Mouse (Mus musculus) frontal cortex, postnatal 25 days (tissue): Measurements from ENCODE around the gene Rela.

Experiments
- DNase-seq, 2 experiments: peaks; one replicate each; pipeline ENCODE4 v3.0.0; 2022; ENCODE audit warnings: low spot score in 2 of 2

Gene Rela

DNA sequence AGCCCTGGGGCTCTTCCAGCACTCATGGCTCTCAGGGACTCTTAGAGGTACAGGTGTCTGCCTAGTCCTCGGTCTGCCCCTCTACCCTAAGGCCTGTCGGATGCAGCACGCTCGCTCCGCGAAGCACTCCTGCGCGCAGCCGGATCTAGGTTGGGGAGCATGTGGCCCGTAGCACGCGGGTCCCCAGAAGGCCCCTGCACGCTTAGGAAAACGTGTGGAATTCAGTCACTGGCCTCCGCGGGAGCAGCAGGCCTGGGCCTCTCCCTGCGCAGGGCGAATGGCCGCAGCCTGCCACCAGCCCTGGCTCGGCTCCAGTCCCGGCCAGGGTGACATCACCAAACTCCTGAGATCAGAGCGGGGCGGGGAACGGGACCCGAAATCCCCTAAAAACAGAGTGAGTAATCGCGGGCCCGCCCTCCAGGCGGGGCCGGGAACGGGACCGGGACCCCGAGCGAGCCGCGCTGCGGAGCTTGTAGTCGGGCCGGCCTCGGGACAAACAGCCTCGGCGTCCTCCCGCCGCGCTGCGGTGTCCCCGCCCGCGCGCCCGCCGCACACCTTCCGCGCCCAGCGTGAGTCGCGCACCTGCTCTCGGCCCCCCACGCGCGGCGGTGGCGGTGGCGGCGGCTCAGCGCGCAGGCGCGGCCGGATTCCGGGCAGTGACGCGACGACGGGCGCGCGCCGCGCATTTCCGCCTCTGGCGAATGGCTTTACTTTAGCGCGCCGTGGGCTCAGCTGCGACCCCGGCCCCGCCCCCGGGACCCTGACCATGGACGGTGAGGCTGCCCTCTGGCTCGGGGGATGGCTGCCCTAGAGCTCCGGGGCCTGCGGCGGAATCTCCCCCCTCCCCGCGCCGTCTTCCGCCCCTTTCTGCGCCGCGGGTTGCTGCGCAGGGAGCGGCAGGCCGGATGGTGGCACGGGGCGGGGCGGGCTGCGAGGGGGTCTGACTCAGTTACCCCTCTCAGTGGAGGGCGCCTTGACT lies at the start of gene Rela:
Rela (plus strand) TSS at position 415 of the 979 bp plus-strand sequence.
- peak; percentile 81 to 84 for DNase-seq

GRCm38 (mm10) chr19:5589159-5589558 lies 48.1 kb upstream of the Rela start:
- DNase-seq: no peak

GRCm38 (mm10) chr19:5591888-5592287 lies 45.4 kb upstream of the Rela start:
- no peak for DNase-seq

DNA sequence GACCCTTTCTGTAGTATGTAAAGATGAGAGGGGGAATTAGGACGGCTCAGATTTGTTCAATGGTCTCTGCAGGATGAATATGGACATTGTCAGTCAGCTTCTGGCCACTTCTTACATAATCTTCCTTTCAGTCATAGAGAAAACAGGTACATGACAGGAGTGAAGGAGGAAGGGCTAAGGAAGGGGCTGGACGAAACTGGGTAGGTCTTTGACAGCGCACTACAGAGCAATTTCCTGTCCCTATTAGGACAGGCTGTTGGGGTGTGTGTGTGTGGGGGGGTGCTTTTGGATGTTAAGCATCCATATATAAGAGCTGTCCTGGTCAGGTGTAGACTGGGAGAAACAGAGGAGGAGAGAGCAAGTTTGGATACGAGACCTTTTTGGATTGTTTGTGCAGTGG lies 38.1 kb upstream of the Rela start:
- no peak for DNase-seq

GRCm38 (mm10) chr19:5601752-5602541 lies 35.3 kb upstream of the Rela start, which contains the start of gene Rnaseh2c:
Gene Rnaseh2c (plus strand): TSS chr19:5601873.
- peak; percentile 47 to 74 for DNase-seq

GRCm38 (mm10) chr19:5603664-5604063 lies 33.6 kb upstream of the Rela start:
- DNase-seq: no peak

DNA sequence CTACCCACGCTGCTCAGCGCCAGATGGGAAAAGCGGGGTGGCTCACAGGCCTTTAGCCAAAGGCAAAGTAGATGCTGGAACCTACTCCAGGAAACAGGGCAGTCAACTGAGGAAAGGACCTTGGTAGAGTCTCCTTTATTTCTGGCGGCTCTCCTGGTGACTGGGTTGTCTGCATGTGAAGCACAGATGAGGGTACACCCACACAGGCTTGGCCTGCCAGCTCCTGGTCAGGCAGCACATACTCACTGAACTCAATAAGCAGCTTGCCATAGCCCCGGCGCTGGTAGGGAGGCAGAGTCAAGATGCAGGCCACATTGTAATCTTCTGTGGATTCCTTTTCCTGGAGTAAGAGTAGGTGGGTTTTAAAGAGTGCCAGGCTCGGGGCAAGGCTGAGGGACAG lies 32.2 kb upstream of the Rela start:
- DNase-seq: no peak

GRCm38 (mm10) chr19:5606196-5606595 lies 31.1 kb upstream of the Rela start:
- DNase-seq: no peak

- DNase-seq: no peak
Observed at GRCm38 (mm10) chr19:5607705-5608410, 29.4 kb upstream of the Rela start.

DNA sequence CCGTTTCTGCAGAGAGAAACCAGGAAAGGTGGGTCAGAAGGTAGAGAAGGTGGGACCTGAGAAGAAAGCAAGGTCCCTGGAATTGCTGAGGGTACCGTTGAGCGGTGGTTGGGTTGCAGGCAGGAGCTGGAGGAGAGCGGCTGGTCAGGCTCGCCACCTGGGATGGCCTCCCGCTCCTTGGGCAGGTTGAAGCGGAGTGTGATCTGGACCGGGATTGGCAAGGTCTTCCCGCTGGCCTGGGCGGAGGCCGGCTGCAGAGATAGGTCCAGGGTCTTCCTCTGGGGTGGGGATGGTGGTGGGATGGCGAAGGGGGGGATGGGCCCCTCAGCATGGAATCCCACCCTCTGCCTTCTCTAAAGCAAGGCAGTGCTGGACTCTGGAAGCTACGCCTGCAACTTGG lies 28.6 kb upstream of the Rela start:
- no peak for DNase-seq

GRCm38 (mm10) chr19:5609171-5609546 lies 28.1 kb upstream of the Rela start:
- DNase-seq: peak in 1 of 2 experiments; percentile 5

DNA sequence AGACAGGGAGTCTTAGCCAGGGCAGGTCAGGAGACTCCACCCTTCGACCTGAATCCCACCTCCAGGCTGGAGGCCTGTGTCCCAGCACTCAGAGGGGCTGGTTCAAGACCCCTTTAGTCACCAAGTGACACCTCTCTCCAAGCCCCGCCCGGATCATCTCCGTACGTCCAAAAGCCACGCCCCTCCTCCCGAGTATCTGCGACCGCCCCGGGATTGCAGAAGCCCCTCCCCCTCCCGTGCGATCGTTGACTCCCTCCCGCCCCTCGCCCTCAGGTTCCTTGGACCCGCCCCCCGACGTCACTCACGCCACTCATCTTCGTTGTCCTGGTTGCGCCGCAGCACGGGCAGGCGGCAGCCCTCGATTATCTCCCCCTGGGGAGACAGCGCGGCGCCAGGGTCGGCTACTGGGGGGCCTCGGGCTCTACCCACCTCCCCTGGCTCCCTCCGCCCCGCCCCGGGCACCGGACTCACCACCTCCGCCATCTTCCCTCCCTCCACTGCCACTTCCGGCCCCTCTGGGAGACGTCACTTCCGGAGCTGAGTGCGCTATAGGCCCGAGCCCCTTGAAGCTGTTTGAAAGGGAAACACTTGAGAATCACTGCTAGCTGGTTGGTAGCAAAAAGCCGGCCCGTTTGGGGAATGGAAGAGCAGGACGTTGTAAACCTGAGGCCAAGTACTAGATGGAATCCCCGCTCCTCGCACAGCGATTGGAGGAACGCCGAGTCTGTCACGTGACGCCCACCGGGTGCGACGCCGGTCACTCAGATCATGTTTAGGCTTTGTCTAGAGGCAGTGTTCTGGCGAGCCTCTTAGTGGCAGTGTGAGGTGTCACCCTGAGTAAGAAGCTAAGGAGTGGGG lies 27.5 kb upstream of the Rela start, which contains the start of gene Kat5:
Kat5 (minus strand) TSS at position 691 of the 858 bp plus-strand sequence.
- peak; percentile 89 to 91 for DNase-seq

DNA sequence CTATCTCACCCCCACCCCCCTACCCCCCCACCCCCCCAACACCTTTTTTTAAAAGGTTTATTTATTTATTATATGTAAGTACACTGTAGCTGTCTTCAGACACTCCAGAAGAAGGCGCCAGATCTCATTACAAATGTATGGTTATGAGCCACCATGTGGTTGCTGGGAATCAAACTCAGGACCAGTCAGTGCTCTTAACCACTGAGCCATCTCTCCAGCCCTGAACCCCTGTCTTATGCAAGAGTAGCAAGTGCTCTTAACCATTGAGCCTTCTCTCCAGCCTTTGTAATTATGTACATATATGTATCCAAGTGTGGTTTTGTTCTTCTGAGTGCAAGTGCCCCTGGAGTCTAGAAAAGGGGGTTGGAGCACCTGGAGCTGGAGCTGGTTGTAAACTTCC lies 25.3 kb upstream of the Rela start:
- DNase-seq: no peak

- DNase-seq: no peak
Observed at GRCm38 (mm10) chr19:5612762-5613411, 24.4 kb upstream of the Rela start.

- no peak for DNase-seq
Observed at GRCm38 (mm10) chr19:5614953-5615352, 22.3 kb upstream of the Rela start.

DNA sequence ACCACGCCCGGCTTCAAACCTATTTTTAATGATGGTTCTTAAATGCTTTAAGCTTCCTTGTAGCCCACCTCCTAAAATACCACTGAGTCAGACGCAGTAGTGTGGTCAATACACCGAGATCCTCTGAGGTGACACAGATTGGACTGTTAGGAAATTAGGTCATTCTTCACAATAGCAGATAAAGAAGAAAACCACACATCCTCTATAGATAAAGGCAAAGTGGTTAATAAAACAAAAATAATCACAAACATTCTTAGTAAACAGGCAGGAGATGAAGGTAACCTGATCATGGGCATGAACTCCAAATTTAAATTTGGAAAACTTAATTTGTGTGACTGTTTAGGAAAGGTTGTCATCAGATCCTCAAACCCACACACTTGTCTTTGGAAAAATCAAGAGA lies 17.3 kb upstream of the Rela start:
- DNase-seq: no peak

DNA sequence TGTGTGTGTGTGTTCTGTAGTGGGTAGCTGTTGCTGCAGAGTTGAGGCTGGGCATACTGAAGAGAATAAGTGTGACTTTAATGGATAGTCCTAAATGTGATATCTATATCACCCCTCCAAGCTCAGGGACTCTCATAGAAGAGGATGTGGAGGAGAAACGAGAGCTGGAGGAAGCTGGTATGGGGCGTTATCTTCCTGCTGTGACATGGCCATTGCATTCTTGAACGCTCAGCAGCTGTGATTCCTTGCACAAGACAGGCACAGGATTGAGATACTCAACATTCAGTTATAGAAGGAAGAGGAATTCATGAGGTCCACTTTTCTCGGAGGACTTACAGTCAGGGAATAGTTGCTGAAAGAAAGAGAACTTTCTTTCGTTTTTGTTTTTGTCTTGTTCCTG lies 15.4 kb upstream of the Rela start:
- no peak for DNase-seq

DNA sequence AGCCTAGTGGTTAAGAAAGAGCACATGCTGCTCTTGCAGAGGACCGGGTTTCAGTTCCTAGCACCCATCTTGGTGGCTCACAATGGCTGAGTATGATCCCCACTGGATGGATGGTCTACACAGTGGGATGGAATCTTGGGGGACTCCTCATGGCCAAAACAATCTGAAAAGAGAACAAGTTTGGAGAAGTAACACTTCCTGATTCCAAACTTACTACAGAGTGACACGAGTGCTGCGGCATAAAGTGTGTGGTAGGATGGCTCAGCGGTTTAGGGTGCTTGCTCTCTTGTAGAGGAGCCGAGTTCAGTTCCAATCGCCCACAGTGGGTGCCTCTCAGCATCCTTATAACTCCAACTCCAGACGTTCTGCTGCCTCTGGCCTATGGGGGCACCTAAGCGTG lies 12.0 kb upstream of the Rela start:
- DNase-seq: no peak

GRCm38 (mm10) chr19:5629907-5630306 lies 7.4 kb upstream of the Rela start:
- DNase-seq: no peak

GRCm38 (mm10) chr19:5632120-5632519 lies 5.2 kb upstream of the Rela start:
- DNase-seq: no peak
